Comparison of ENCODE assay signal across 9 mouse cellular contexts in the genomic region with DNA sequence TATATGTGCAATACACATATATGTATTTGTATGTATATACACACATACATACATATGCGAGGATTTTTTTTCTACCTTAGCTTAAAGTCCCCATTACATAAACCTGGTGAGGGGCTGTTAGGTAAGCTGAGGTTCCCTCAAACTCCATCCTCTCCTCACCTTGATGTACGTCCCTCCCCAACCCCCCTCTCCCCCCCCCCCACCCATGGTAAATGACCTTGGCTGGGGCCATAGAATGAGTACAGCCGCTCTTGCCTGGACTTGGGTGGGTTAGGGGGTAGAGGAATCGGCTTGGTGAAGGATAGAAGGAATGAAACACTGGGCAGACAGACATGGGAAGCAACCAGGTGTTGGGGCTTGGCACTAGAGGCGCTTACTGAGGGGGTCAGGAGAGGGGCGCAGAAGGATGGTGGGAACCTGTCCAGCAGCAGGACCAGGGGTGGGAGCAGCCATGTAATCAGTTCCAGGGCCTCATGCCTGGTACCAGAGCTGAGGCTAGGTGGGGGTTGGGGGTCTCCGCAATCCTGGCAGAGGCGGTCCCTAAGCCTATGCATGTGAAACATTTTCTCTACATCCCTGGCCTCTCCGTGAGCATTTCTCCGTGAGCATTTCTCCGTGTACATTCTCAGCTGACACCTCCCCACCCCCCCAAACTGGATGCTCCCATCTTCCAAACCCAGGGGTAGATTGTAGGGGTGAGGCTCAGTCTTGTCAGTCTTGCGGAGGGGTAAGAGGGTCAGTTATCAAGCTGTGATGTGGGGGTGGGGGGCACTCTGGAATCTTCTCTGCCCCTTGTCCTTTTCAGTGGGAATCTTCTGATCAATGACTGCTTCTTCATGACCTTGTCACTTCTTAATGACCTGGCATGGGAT. TPM values are rescaled to one million over a fixed set of nuclear protein-coding genes. Genes with fewer than 3 reads are reported as not detected.
DNase-seq lines count a peak whose midpoint lies in the region; ATAC-seq and TF ChIP-seq lines count a peak whose summit lies in the region.
"Had no signal": no experiment of that assay in that cellular context is flagged by ENCODE, and none has a peak within 500 bp of the region (broad histone marks: within the 10 kb centered on the region; RNA-seq: fewer than 3 reads in every experiment).

No protein-coding gene starts in this region.

- peak; percentile 35; the same call in 1 of the 2 replicates for ATAC-seq in heart, embryonic 13.5 days (ENCODE audit: extremely low read depth, insufficient number of reproducible peaks, low FRiP score, low TSS enrichment)
- ATAC-seq in hindbrain, embryonic 13.5 days (ENCODE audit: low FRiP score), result peak; percentile 52
- ATAC-seq in midbrain, embryonic 15.5 days (replicated peaks), result peak; percentile 61

- TF ChIP-seq CTCF in cerebellum, adult 2 months (IDR thresholded peaks at IDR 0.05; ENCODE audit: borderline replicate concordance, insufficient read depth, low read depth, low read length), result no peak

- peak overlapping the region; percentile 96 for H3K27ac ChIP-seq in heart, embryonic 13.5 days (replicated peaks)
- H3K27ac ChIP-seq in cerebellum, adult 2 months (ENCODE audit: insufficient read depth, low read length), result peak overlapping the region; percentile 86
- peak overlapping the region; percentile 90 for H3K27ac ChIP-seq in hindbrain, embryonic 13.5 days
- peak overlapping the region; percentile 84 for H3K27ac ChIP-seq in midbrain, embryonic 15.5 days

- H3K4me3 ChIP-seq in heart, embryonic 13.5 days, result peak overlapping the region; percentile 74
- peak overlapping the region; percentile 65 for H3K4me3 ChIP-seq in cerebellum, adult 2 months (replicated peaks; ENCODE audit: insufficient read depth, low read depth, low read length)
- peak overlapping the region; percentile 66 for H3K4me3 ChIP-seq in hindbrain, embryonic 13.5 days
- H3K4me3 ChIP-seq in midbrain, embryonic 15.5 days, result peak overlapping the region; percentile 57

- peaks cover 37% of the 10 kb centered on the region for H3K4me1 ChIP-seq in heart, embryonic 13.5 days
- H3K4me1 ChIP-seq in cerebellum, adult 2 months (ENCODE audit: control insufficient read depth, insufficient read depth, low read length), result peaks cover 37% of the 10 kb centered on the region
- peaks cover 53% of the 10 kb centered on the region for H3K4me1 ChIP-seq in hindbrain, embryonic 13.5 days (replicated peaks)
- peaks cover 36% of the 10 kb centered on the region for H3K4me1 ChIP-seq in midbrain, embryonic 15.5 days

- peak overlapping the region; percentile 70 for H3K4me2 ChIP-seq in heart, embryonic 13.5 days
- peak overlapping the region; percentile 79 for H3K4me2 ChIP-seq in hindbrain, embryonic 13.5 days
- H3K4me2 ChIP-seq in midbrain, embryonic 15.5 days, result peak overlapping the region; percentile 70

- H3K9ac ChIP-seq in heart, embryonic 13.5 days, result peak overlapping the region; percentile 88
- H3K9ac ChIP-seq in hindbrain, embryonic 13.5 days, result peak overlapping the region; percentile 86
- H3K9ac ChIP-seq in midbrain, embryonic 15.5 days, result peak overlapping the region; percentile 84

- DNase-seq in heart, adult 8-10 months (ENCODE audit: low spot score), result no peak
- peak; percentile 60 to 63 for DNase-seq in cerebellum, adult 2 months
- DNase-seq in ovary, postnatal 14 days (ENCODE audit: low spot score), result no peak
- DNase-seq in spleen, adult 18-20 months, result no peak
- DNase-seq in urinary bladder, postnatal 4 days (ENCODE audit: low spot score in 2 of 2), result no peak

- H3K27me3 ChIP-seq in heart, embryonic 13.5 days (replicated peaks), result no peaks in the 10 kb centered on the region
- no peaks in the 10 kb centered on the region for H3K27me3 ChIP-seq in cerebellum, adult 2 months (ENCODE audit: control insufficient read depth, insufficient read depth, low read length)
- no peaks in the 10 kb centered on the region for H3K27me3 ChIP-seq in hindbrain, embryonic 13.5 days
- H3K27me3 ChIP-seq in midbrain, embryonic 15.5 days (replicated peaks), result no peaks in the 10 kb centered on the region

- peak; percentile 17; the same call in 1 of the 2 replicates for TF ChIP-seq POLR2A in cerebellum, adult 2 months (IDR thresholded peaks at IDR 0.05; ENCODE audit: borderline replicate concordance, insufficient read depth, low read length)

- H3K36me3 ChIP-seq in heart, embryonic 13.5 days, result peaks cover 49% of the 10 kb centered on the region
- peaks cover 35% of the 10 kb centered on the region for H3K36me3 ChIP-seq in hindbrain, embryonic 13.5 days
- H3K36me3 ChIP-seq in midbrain, embryonic 15.5 days (replicated peaks), result peaks cover 18% of the 10 kb centered on the region; the same call in 1 of the 2 replicates

- WGBS in heart, embryonic 13.5 days, result 20% methylated on average over 12 of the region's 12 CpGs
- 7% methylated on average over 12 of the region's 12 CpGs for WGBS in cerebellum, adult 2 months
- 39% methylated on average over 12 of the region's 12 CpGs for WGBS in hindbrain, embryonic 13.5 days
- WGBS in midbrain, embryonic 15.5 days, result 22% methylated on average over 12 of the region's 12 CpGs

- no peaks in the 10 kb centered on the region for H3K9me3 ChIP-seq in heart, embryonic 13.5 days
- no peaks in the 10 kb centered on the region for H3K9me3 ChIP-seq in hindbrain, embryonic 13.5 days
- no peaks in the 10 kb centered on the region for H3K9me3 ChIP-seq in midbrain, embryonic 15.5 days
- H3K9me3 ChIP-seq: G1E had no signal

RNA-seq across cellular contexts. Expression of gene Sv2a, which starts 0.8 kb away (rescaled TPM):
- polyA plus RNA-seq in heart, embryonic 13.5 days (2015; fragmentation: Nextera tagmentation; extraction: Ambion mirVana), result 13.5 and 14.0 TPM in 2 replicates
- total RNA-seq in heart, adult 8-10 months (2022), result 1 to 10 TPM; 1.6 to 7.0 (median 4.2) TPM
- polyA plus RNA-seq in cerebellum, adult 2 months (2012; rRNA removed), result 399 and 405 TPM in 2 replicates
- 84.0 and 88.7 TPM in 2 replicates for polyA plus RNA-seq in hindbrain, embryonic 13.5 days (2015; fragmentation: Nextera tagmentation; extraction: Ambion mirVana)
- 140 and 142 TPM in 2 replicates for polyA plus RNA-seq in midbrain, embryonic 15.5 days (2015; fragmentation: Nextera tagmentation; extraction: Ambion mirVana)

RNA-seq across cellular contexts. Expression of gene Sf3b4, which starts 9.6 kb away (rescaled TPM):
- polyA plus RNA-seq in heart, embryonic 13.5 days (2015; fragmentation: Nextera tagmentation; extraction: Ambion mirVana), result 97.7 and 98.6 TPM in 2 replicates
- 10 to 100 TPM; 14.1 to 17.2 (median 16.2) TPM for total RNA-seq in heart, adult 8-10 months (2022)
- 59.5 and 66.4 TPM in 2 replicates for polyA plus RNA-seq in cerebellum, adult 2 months (2012; rRNA removed)
- 149 and 151 TPM in 2 replicates for polyA plus RNA-seq in hindbrain, embryonic 13.5 days (2015; fragmentation: Nextera tagmentation; extraction: Ambion mirVana)
- 138 and 147 TPM in 2 replicates for polyA plus RNA-seq in midbrain, embryonic 15.5 days (2015; fragmentation: Nextera tagmentation; extraction: Ambion mirVana)

RNA-seq across cellular contexts. Expression of gene Mtmr11, which starts 19.9 kb away (rescaled TPM):
- polyA plus RNA-seq in heart, embryonic 13.5 days (2015; fragmentation: Nextera tagmentation; extraction: Ambion mirVana), result 6.4 and 7.2 TPM in 2 replicates
- total RNA-seq in heart, adult 8-10 months (2022), result 1 to 10 TPM; 1.7 to 3.0 (median 2.2) TPM
- polyA plus RNA-seq in cerebellum, adult 2 months (2012; rRNA removed), result 22.5 and 24.4 TPM in 2 replicates
- polyA plus RNA-seq in hindbrain, embryonic 13.5 days (2015; fragmentation: Nextera tagmentation; extraction: Ambion mirVana), result 11.5 and 12.8 TPM in 2 replicates
- polyA plus RNA-seq in midbrain, embryonic 15.5 days (2015; fragmentation: Nextera tagmentation; extraction: Ambion mirVana), result 8.3 and 14.1 TPM in 2 replicates
- polyA plus RNA-seq: G1E had no signal

RNA-seq across cellular contexts. Expression of gene Bola1, which starts 37.8 kb away (rescaled TPM):
- 42.5 and 46.7 TPM in 2 replicates for polyA plus RNA-seq in heart, embryonic 13.5 days (2015; fragmentation: Nextera tagmentation; extraction: Ambion mirVana)
- 10 to 100 TPM; 24.1 to 35.6 (median 29.8) TPM for total RNA-seq in heart, adult 8-10 months (2022)
- polyA plus RNA-seq in cerebellum, adult 2 months (2012; rRNA removed), result 47.0 and 47.8 TPM in 2 replicates
- 64.0 and 65.6 TPM in 2 replicates for polyA plus RNA-seq in hindbrain, embryonic 13.5 days (2015; fragmentation: Nextera tagmentation; extraction: Ambion mirVana)
- 51.0 and 59.9 TPM in 2 replicates for polyA plus RNA-seq in midbrain, embryonic 15.5 days (2015; fragmentation: Nextera tagmentation; extraction: Ambion mirVana)

RNA-seq across cellular contexts. Expression of gene Hist2h2ab, which starts 37.9 kb away (rescaled TPM):
- polyA plus RNA-seq in heart, embryonic 13.5 days (2015; fragmentation: Nextera tagmentation; extraction: Ambion mirVana), result not detected in 2 replicates
- total RNA-seq in heart, adult 8-10 months (2022), result 1 to 10 TPM; 1.4 to 3.6 (median 2.9) TPM
- polyA plus RNA-seq in cerebellum, adult 2 months (2012; rRNA removed), result 2.0 and 3.5 TPM in 2 replicates
- 1.0 TPM in 1 of 2 replicates, not detected in the other for polyA plus RNA-seq in hindbrain, embryonic 13.5 days (2015; fragmentation: Nextera tagmentation; extraction: Ambion mirVana)
- 0.92 TPM in 1 of 2 replicates, not detected in the other for polyA plus RNA-seq in midbrain, embryonic 15.5 days (2015; fragmentation: Nextera tagmentation; extraction: Ambion mirVana)

Comparison
In these comparisons a context has a peak if more than half of its experiments do, and no peak if none do; other contexts are left out.
1. DNase-seq: peak in cerebellum, adult 2 months (2 of 2); none in heart, adult 8-10 months (single experiment), ovary, postnatal 14 days (single experiment), spleen, adult 18-20 months (0 of 2) and urinary bladder, postnatal 4 days (0 of 2).
2. Peak in every context shown above with its lines, with median percentiles within 50 percentile points of each other: ATAC-seq, H3K27ac ChIP-seq, H3K4me2 ChIP-seq, H3K4me3 ChIP-seq and H3K9ac ChIP-seq.